Mouse (Mus musculus) frontal cortex, adult 2 months (tissue): ENCODE results near the gene Epha3. TPM values are rescaled to one million over a fixed set of nuclear protein-coding genes. Genes with fewer than 3 reads are reported as not detected.

ENCODE experiments used
- DNase-seq, 2 experiments: peaks; one replicate each; pipeline ENCODE4 v3.0.0; 2022; ENCODE audit warnings: low spot score in 1 of 2; ENCODE audit errors: extremely low spot score in 1 of 2
- polyA plus RNA-seq: library from polyadenylated mRNA; depleted of rRNA; stranded (reverse); fragments of >200 nt; gene quantifications from 2 replicates; pipeline ENCODE4 v1.2.3, GENCODE M21; 2012

The Epha3 gene
- polyA plus RNA-seq, 1 experiment, result 8.0 TPM

DNA sequence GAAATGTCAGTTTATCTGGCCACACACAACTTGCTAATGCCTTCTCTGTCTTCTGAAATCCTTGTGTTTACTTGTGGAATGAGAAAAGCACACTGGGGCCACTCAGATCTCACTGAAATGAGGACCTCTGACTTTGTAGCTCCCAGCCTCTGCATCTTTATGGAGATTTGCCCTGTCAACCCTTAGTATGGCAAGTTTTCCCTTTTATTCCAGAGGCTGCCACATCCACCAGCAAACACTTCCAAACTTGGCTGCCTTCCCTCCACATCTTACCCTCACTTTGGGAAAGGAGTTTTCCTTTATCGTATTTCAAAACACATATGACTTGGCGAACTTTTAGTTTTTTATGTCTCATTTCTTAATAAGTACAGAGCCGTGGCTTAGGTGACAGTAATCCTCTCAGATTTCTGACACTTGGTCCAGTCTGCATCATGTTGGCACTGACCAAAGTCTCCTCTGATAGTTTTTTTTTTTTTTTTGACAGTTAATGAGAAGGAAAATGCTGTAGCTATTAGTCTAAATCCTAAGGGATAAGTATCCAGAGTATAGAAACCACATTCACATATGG, 198.0 kb downstream of the Epha3 start:
- DNase-seq, result no peak

DNA sequence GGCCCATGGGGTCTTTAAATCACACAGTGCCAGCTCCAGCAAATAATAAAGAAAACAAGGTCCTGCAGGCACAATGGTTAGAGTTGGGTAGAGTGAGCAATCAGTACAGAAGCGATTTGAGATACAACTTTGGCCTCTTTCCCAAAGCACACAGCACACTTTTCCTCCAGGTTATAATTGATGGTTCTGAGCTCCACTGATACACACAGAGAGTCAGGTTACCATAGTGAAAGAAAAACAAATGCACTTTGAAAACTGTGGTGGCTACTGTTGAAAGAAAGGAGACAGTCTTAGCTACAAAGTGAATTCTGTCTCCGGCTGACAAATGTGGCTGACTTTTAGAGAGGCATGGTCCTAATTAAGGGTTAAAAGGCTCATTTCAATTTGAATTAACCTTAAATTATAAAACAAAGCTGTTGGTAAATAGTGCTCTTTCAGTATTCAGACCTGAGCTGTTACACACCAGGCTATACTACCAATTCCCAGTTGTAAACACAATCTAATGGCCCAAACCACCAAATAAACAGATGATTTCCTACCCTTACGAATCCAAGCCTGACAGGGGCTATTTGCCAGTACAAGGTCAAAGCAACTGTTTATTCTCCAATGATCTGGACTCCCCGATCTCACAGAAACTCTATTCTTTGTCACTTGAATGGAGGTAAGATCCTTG, 205.5 kb downstream of the Epha3 start:
- no peak for DNase-seq

DNA sequence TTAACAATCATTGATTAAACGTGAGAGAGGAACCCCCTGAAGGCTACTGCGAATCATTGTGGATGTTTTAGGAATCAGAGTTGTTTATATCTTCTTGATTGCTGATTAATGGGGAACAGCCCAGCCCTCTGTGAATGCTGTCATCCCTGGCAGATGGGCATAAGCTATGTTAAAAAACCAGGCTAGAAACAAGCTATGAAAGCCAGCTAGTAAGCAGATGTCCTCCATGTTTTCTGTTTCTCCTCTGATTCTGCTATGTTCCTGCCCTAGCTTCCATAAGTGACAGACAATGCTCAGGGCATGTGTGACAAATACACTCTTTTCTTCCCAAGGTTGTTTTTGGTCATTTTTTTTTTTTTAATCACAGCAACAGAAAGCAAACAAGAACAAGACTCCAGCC, 206.2 kb downstream of the Epha3 start:
- no peak for DNase-seq

DNA sequence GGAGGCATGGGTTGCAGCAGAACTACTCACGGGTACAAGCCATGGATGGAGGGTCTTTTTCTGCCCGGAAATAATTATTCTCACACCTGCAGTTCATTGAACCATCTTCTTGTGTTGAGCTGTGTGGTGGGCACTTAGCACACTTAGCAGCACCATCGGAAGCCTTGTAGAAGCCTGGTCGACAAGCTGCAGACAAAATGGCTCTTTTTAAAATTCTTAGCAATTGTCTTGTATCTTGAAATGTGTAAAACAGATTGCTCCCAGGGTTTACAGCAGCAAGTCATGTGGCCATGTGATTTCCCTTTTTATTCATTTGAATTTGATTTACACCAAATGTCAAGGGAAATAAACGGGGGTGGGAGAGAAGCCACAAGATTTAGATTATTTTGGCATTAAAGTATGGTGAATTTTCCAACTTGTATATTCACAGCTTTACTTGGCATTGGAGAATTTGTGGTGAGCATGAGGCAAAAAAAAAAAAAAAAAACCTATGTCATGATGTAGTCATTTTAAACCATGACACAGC, 210.5 kb downstream of the Epha3 start:
- DNase-seq, result peak; percentile 27 to 42

DNA sequence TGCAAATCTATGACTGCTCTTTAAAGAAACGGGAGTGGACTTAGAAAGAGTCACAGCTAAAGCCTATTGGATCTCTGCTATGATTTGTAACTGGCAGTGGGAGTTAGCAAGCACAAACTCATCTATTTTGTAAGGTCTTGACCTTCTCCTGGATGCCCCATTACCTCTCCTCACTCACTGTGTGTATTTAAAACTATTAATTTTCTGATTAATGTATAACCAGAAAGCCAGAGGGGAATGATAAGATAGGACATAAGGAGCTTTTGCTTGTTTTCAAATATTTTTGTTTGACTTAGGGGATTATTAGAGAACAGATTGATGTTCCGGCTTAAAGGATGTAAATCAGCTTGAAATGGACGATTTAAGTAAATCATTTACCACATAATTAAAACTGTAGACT, 213.2 kb downstream of the Epha3 start:
- DNase-seq, result no peak

DNA sequence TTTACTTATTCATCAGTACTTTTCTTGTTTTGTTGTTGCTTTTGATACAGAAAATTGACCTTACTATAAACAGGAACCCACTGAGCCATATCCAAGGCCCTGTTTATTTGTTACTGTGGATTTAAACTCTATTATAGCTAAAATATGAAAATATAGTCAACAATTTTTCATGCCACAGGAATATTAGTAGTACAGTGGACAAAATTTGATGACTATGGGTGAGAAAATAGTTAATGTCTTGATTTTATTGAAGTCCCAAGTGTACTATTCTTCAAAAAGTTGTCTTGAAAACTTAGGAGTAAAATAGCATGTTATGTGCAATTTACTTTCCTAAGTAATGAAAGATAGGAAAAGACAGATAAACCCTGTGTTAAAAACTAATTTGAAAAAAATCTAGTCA, 217.4 kb downstream of the Epha3 start:
- DNase-seq, result no peak

DNA sequence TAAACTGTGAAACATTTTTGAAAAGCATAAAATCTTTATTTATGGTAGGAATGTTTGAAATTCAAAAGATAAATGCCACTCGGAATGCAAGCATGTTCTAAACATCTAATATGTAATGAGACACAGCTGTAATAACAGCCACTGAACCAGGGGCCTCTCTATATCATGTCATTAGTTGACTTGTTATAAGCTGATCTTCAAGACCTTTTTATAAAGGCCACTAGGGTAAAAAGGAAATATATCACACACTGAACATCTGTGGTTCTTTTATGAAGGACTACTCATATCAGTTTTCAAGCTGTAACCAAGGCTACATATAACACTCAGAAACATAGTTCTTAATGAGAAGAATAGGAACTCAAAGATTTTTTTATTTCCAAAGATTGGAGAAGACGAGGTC, 221.3 kb downstream of the Epha3 start:
- no peak for DNase-seq

DNA sequence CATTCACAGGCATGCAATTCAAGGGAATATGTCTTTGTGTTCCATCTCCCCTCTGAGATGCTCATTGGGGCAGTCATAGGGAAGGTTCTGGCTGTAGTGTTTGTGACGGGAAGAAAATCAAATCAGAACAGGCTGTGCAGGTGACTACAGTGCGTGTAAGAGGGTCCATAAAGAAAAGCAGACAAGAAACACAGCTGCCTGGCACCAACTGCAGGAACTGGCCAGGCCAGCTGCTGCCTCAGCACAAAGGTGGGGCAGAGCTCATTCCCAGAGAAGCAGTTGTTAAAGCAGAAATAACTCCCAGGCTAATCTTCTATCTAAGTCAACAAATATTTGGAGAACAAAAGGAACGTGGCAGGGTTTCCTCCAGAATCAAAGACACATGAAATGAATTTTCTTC, 222.4 kb downstream of the Epha3 start:
- DNase-seq, result no peak

DNA sequence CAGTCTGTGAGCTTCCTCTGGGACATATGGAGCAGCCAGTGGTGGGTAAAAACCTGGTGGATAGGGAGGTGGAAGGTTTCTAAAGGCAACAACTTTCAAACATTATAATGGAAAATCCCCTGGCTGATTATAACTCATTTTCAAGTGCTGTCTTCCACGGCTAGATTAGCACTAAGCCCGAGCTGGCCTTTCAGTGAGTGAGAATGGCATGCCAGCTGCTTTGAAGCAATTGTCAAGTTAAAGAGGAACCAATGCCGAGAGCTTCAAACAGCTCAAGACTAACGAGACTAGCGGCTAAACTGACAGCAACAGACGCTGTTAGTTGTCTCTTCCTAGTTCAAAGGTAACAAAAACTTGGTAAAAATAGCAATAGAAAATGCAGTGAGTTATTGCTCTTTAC, 225.3 kb downstream of the Epha3 start:
- DNase-seq, result no peak

DNA sequence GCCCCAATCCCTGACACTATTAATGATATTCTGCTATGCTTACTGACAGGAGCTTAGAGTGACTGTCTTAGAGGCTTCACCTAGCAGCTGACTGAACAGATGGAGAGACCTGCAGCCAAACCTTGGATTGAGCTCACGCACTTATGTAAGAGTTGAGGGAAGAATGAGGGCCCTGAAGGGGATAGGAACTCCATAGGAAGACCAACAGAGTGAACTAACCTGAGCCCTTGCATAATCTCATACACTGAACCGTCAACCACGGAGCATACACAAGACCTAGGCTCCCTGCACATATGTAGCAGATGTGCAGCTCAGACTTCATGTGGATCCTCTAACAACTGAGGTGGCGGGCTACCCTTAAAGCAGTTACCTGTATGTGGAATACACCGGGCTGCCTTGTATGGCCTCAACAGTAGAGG, 230.2 kb downstream of the Epha3 start:
- DNase-seq, result no peak

DNA sequence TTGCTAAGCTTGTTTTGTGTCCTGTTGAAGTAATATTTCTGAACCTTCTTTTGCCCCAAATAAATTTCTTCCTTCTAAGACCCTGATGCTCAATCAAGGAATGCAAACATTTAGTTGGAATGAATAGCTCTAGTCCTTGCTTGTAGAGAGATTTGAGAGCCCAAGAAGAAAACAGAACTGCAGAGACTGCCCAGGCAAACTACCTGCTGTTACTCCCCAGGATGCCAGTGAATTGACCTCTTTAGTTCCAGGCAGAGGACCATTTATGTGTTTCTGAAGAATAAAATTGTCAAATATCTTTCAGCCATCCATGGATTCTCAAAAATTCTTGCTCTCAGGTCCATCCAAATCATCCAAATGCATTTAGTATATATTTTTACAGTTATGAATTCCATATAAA, 238.7 kb downstream of the Epha3 start:
- no peak for DNase-seq

DNA sequence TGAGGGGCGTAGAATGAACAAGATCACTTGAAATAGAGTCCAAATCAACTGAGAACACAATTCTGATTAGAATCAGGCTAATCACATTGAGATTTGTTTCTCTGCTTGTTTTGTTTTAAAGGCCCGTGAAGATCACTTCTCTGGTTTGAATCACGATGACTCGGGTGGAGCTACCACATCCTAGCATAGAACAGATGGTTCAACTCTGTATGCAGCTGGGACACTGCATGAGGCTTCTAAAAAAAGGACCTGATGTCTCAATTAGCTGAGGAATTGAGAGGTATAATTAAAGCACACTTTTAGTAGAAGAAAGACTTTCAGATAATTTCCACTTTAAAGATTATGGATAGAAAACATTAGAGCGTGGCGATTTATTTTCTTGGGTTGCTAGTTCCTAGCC, 242.1 kb downstream of the Epha3 start:
- peak; percentile 27 to 39 for DNase-seq

DNA sequence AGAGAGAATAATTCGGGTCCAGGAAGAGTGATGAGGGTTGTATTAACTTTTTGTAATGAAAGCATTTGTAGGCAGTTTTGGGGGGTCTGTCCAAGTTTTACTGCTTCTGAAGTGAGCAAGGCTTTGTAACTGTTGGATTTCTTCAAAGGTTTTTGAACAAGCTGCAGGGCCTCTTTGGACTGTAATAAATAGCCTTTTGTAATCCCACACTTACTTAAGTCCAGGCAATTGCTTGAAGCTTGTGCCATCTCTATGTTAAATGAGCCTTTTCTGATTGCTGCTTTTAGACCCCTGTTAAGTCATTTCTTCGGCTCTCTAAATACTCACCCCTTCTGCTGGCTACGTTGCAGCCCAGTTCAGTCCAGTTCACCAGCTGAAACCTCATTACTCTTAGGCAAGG, 248.6 kb downstream of the Epha3 start:
- no peak for DNase-seq

DNA sequence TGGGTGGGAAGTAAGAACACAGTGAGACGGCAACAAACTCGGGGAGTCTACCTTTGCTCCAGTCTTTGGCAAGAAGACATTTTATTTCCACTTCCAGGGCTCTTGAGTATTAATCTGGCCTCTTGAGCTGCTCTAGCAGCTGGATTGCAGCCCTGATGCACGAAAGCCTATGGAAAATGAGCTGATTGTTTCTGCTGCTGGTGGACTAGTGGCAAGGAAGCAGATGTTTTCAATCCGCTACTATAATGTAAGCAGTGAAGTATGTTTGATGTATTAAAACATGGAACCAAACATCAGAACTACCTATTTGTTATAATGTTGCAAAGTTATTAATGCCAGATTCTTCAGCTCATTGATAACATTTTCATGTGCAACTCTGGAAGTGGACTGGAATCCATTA, 251.0 kb downstream of the Epha3 start:
- DNase-seq, result no peak

DNA sequence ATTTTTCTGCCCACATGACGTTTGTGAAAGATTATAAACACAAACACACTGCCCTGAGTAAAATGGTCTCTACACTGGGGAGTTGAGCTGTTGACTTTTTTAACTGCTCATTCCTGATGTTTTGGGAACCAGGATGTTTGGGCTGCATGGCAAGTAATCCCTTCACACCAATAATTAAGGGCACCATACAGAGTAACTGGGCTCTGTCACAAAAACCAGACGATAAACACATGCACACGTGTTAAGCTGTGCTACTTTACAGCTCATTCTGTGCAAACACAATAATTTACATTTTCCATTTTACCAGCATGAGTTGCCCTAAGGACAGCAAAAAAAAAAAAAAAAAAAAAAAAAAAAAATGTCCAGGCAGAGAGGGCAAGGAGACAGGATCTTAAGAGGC, 263.7 kb downstream of the Epha3 start:
- DNase-seq, result no peak

DNA sequence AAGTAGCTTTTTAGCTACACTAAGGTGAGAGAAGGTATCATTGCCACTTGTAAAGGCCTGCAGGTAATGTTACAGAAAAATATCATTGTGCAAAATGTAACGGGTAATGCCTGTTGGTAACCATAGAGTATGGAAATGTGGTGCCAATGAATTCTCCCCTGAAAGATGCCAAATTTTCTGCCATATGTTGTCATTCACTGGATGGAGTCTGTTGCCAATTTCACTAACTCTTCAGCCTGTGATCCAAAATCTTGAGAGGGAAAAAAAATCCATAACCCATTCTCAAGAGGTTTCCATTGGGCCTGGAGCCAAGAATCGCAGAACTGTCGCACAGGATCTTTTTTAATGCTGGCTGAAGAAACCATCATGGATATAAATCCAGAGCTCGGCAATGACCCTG, 269.3 kb downstream of the Epha3 start:
- DNase-seq, result peak in 1 of 2 experiments; percentile 7

DNA sequence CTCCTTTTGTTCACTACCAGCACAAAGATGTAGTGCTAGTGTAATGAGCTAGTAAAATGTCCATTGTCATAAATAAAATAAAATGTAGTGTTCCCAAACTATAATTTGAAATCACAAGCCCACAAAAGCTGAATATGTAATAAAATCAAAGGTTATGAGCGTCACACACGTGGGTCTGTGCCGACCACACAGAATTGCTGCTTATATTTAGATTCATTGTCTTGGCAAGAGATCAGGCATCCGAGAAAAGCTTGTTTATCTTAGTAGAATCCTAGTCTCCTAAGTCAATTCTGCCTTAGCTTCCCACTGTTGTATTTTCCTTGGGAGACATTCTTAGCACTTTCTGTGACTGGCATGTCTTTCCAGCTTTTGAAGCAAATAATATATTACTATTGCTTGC, 294.2 kb downstream of the Epha3 start:
- no peak for DNase-seq

DNA sequence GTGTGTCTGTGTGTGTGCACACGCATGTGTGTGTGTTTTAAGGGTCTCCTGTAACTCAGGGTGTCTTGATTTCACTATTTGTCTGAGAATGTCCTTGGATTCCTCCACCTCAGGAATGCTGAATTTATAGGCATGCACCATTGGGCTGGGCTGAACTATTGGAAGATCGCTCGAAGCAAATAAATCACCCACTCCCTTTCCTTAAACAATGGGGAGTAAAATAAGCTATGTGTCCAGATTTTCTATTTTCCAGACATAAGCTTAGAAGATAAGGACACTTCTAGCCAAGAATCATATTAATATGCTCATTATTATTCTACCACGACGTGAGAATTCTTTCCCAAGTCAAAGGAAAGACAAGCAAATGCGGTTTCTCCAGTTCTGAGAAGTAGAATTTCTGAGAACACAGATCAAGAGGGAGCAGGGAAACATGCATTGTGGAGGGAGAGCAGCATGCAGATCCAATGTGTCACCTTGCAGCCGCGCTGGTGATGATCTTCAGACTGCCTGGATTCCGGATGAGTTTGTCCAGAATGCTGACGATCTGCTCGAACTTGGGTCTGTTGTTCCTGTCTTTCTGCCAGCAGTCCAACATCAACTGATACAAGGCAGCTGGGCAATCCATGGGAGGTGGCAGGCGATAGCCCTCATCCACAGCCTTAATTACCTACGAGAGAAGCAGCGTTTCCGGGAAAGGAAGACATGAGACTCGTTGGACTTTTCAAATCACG, 297.7 kb downstream of the Epha3 start:
- no peak for DNase-seq

DNA sequence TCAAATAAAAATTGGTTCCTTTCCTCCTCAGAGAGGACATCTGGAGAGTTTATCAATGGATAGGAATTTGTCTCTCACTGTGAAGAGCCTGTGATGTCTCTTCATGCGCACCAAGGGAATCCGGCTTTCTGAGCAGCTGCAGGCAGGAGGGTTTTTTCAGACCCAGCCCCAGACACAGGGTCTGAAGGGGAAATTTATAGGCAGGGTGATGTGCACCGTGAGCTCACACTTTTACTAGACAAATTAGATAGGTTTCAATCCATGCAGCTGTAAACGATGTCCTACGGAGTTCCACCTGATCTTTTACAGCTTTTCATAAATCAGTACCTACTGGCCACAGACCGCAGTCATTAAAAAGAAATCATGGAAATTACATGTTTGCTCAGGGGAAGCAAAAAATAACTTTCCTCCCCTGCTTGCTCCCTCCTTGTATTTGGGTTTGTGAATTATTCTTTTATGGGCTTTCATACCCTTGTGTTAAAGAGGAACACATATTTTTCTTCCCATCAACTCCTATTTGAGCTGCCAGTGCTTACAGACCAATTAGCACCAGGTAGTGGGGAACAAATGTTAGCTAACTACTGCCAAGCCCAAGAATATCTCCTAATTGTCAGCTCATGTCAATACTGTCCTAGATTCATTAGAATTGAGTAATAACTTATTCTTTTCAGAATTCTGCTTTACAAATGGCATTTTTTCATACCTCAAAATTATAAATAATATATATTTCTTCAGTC, 307.4 kb downstream of the Epha3 start:
- no peak for DNase-seq

DNA sequence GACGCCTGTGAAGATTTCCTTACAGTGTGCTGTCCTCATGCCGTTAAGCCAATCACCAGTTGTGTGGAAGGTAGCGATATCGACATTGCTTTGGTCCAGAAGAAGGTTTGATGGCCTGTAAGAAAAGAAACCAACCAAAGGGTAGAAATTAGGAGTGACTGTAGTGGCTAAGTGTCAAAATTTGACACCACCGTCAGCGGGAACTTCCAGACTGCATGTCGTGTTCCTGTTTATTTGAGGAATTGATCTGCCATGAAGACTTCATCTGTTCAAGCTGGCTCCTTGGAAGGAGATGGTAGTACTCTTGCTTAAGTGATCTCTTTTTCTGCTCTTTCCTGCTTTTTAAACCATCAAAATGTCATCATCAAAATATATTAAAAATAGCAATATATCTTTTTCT, 311.4 kb downstream of the Epha3 start:
- no peak for DNase-seq

DNA sequence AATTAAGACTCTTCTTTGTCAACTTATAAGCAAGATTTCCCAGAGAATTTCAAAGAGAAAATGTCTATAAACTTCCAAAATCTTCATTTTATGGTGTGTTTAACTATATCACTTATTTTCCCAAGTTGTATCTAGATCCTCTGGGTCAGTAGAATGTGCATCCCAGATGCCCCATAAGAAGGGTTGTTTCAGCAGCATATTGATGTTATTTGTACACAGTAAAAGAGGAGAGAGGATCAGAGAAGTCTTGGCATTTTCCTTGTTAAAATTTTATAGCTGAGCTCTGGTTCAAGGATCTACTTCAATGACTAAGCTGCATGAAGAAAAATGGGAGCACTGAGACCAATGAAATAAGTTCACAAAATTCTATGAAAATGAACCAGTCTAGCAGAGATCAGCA, 324.5 kb downstream of the Epha3 start:
- no peak for DNase-seq
